Mouse (Mus musculus): ENCODE measurements around the gene F830045P16Rik. TPM values are rescaled to one million over a fixed set of nuclear protein-coding genes. Genes with fewer than 3 reads are reported as not detected.

Gene F830045P16Rik
- polyA plus RNA-seq (2014; fragmentation: Illumina TruSeq; extraction: RNeasy Lipid Tissue Mini Kit (QIAGEN cat#74804); ENCODE audit: low read depth, low replicate concordance), result not detected

GRCm38 (mm10) chr2:129536377-129536776, at the start of gene F830045P16Rik:
TSS of gene F830045P16Rik (minus strand) at chr2:129536602.

Other genes with a start within 250 kb of the F830045P16Rik start
- gene Ckap2l, start 239.4 kb downstream of the F830045P16Rik start, polyA plus RNA-seq (2014; fragmentation: Illumina TruSeq; extraction: RNeasy Lipid Tissue Mini Kit (QIAGEN cat#74804); ENCODE audit: low read depth, low replicate concordance), result 6.8 TPM
- gene Il1a, start 226.6 kb downstream of the F830045P16Rik start, polyA plus RNA-seq (2014; fragmentation: Illumina TruSeq; extraction: RNeasy Lipid Tissue Mini Kit (QIAGEN cat#74804); ENCODE audit: low read depth, low replicate concordance), result not detected
- 2.8 TPM for gene Il1b, start 165.5 kb downstream of the F830045P16Rik start, polyA plus RNA-seq (2014; fragmentation: Illumina TruSeq; extraction: RNeasy Lipid Tissue Mini Kit (QIAGEN cat#74804); ENCODE audit: low read depth, low replicate concordance)
- gene Sirpa, start 56.2 kb upstream of the F830045P16Rik start, polyA plus RNA-seq (2014; fragmentation: Illumina TruSeq; extraction: RNeasy Lipid Tissue Mini Kit (QIAGEN cat#74804); ENCODE audit: low read depth, low replicate concordance), result 37.0 TPM
- 0.23 TPM for gene Pdyn, start 163.2 kb upstream of the F830045P16Rik start, polyA plus RNA-seq (2014; fragmentation: Illumina TruSeq; extraction: RNeasy Lipid Tissue Mini Kit (QIAGEN cat#74804); ENCODE audit: low read depth, low replicate concordance)